Mouse (Mus musculus) liver, adult 2 months (tissue): ENCODE data around the gene Gh. TPM values are rescaled to one million over a fixed set of nuclear protein-coding genes. Genes with fewer than 3 reads are reported as not detected.

Experiments used
- DNase-seq: peaks from one replicate; pipeline ENCODE4 v3.0.0-alpha.2; 2011; ENCODE audit warnings: low read depth, low spot score; ENCODE audit errors: extremely low read depth
- H3K27ac ChIP-seq: fragments of 200-500 bp; replicated peaks from 2 replicates; pipeline ENCODE4 v1.5.1; 2012; ENCODE audit warnings: low read depth, mild to moderate bottlenecking, control low read depth, inconsistent platforms, low read length; ENCODE audit not compliant: insufficient read depth
- H3K27me3 ChIP-seq: fragments of 200-500 bp; 2 replicates; pipeline ENCODE4 v1.6.1; 2012; ENCODE audit warnings: mild to moderate bottlenecking, moderate library complexity, low read length, inconsistent platforms; ENCODE audit not compliant: control insufficient read depth, insufficient read depth
- H3K36me3 ChIP-seq: fragments of 200-500 bp; 2 replicates; pipeline ENCODE4 v1.6.1; 2012; ENCODE audit warnings: low read length, inconsistent platforms; ENCODE audit not compliant: control insufficient read depth, insufficient read depth
- H3K4me1 ChIP-seq: fragments of 200-500 bp; 2 replicates; pipeline ENCODE4 v1.6.1; 2011; ENCODE audit warnings: low read length; ENCODE audit not compliant: control insufficient read depth, insufficient read depth
- H3K4me3 ChIP-seq: fragments of 200-500 bp; 2 replicates; pipeline ENCODE4 v1.5.1; 2011; ENCODE audit warnings: low read depth, mild to moderate bottlenecking, control low read depth, low read length, moderate library complexity; ENCODE audit not compliant: insufficient read depth
- H3K79me2 ChIP-seq: fragments of 200-500 bp; 2 replicates; pipeline ENCODE4 v1.6.1; 2012; ENCODE audit warnings: inconsistent platforms, mild to moderate bottlenecking, low read length, moderate library complexity; ENCODE audit not compliant: control insufficient read depth, insufficient read depth
- H3K9ac ChIP-seq: fragments of 200-500 bp; 2 replicates; pipeline ENCODE4 v1.6.1; 2012; ENCODE audit warnings: low read depth, mild to moderate bottlenecking, control low read depth, inconsistent platforms, low read length
- CTCF ChIP-seq: fragments of 200-500 bp; IDR thresholded peaks from 2 replicates; pipeline ENCODE4 v1.5.1; 2011; ENCODE audit warnings: low read depth, low read length, control low read depth
- POLR2A ChIP-seq: fragments of 200-500 bp; IDR thresholded peaks from 2 replicates; pipeline ENCODE4 v1.6.1; 2011; ENCODE audit warnings: low read length, control low read depth; ENCODE audit not compliant: insufficient read depth; ENCODE audit errors: extremely low read depth
- WGBS: fragments of 180-500 bp; shearing (Covaris S2); methylation state at CpG from one replicate; pipeline ENCODE4 v1.1.7; 2018; 5-methylcytosine and 5-hydroxymethylcytosine counted together
- polyA plus RNA-seq: library from polyadenylated mRNA; depleted of rRNA; stranded (reverse); fragments of >200 nt; gene quantifications from 2 replicates; pipeline ENCODE4 v1.2.3, GENCODE M21; 2012
- total RNA-seq: library from RNA; depleted of rRNA; stranded (reverse); fragments of >200 nt; gene quantifications from 2 replicates; pipeline ENCODE4 v1.2.3, GENCODE M21; 2014

The Gh gene
- total and polyA plus RNA-seq, 2 experiments = not detected

DNA sequence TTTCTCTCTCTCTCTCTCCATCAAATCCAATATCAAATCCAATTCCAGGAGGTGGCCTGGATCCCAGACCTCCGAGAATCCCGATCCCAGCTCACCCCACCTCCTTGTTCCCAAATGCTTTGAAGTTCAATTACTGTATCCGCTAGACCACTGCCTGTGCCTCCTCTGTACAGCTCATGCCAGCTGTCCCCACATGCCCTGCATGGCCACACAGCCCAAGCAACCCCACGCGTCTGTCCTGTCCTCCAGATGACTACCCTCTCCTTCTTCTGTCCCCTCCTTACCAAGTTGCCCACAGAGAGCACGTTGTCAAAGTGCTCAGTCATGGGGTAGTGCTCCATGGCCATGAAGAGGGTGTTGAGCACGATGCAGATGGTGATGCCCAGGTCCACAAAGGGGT, 37.2 kb upstream of the Gh start:
- WGBS = 87% methylated on average over 7 of the region's 7 CpGs
- H3K4me1 ChIP-seq = no peaks in the 10 kb centered on the region
- TF ChIP-seq POLR2A (no peak), CTCF (no peak)
- no peak for DNase-seq
- H3K9ac ChIP-seq = no peak overlapping the region
- no peaks in the 10 kb centered on the region for H3K27me3 ChIP-seq
- no peak overlapping the region for H3K4me3 ChIP-seq
- no peaks in the 10 kb centered on the region for H3K36me3 ChIP-seq
- no peak overlapping the region for H3K27ac ChIP-seq
- no peaks in the 10 kb centered on the region for H3K79me2 ChIP-seq

DNA sequence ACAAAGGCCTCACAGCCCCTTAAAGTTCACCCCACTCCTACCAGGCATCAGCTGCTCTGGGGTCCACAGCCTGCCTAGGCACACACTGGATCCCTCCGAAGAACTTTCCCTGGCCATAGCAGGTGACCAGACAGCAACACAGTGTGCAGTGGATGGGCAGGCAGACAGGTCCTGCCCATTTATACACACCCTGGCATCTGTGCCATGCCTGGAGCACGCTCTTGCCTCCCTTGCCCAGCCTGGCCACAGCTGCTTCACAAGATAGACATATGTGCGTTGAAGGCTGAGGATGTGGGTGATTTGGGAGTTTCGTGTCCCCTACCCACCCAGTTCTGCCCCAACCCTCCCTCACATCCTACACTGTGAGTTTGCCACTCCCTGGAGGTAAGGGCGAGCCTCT, 36.4 kb upstream of the Gh start:
- 87% methylated on average over 5 of the region's 5 CpGs for WGBS
- TF ChIP-seq POLR2A = no peak
- no peak for TF ChIP-seq CTCF
- H3K4me3 ChIP-seq = no peak overlapping the region
- H3K36me3 ChIP-seq = no peaks in the 10 kb centered on the region
- H3K4me1 ChIP-seq = no peaks in the 10 kb centered on the region
- no peak overlapping the region for H3K9ac ChIP-seq
- no peak overlapping the region for H3K27ac ChIP-seq
- no peaks in the 10 kb centered on the region for H3K27me3 ChIP-seq
- DNase-seq = no peak
- no peaks in the 10 kb centered on the region for H3K79me2 ChIP-seq

DNA sequence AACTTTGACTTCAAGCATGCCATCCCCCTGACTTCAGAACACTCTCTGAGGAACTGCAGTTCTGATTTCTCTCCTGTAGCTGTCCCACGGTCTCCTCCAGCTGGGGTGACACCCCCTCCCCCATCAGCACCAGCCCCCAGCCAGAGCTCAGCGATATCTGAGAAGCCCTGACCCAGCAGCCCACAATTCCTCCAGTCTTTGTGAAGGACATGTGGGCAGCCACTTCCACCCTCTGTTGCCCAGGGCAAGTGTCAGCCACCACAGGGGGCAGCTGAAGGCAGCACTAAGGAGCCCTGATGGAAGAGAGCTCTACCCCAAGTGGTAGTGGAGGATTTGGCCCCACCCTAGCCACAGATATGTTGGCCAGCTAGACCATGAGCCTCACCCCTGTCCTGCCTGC, 32.4 kb upstream of the Gh start:
- Histone ChIP-seq H3K79me2 (no peaks in the 10 kb centered on the region), H3K36me3 (no peaks in the 10 kb centered on the region), H3K9ac (no peak overlapping the region), H3K27me3 (no peaks in the 10 kb centered on the region), H3K4me1 (no peaks in the 10 kb centered on the region), H3K27ac (no peak overlapping the region), H3K4me3 (no peak overlapping the region)
- DNase-seq = no peak
- 28% methylated on average over 2 of the region's 2 CpGs for WGBS
- TF ChIP-seq POLR2A = no peak
- no peak for TF ChIP-seq CTCF

DNA sequence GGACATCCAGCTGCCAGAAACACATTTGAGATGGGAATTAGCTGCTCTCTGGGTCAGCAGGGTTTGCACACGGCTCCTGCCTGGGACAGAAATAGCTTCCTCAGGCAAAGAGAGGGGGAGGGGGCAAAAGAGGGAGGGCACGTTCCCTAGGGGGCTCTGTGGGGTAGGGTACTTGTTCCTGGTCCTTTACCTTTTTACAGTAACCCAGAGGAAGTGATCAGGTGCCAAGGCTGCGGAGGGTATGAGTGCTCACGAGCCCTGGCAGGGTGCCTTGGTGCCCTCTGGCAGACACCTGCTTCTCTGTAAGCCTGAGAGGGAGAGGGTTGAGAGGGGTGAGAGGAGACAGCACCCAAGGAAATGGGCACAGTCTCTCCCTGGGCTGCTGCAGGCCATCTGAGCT, 30.8 kb upstream of the Gh start:
- TF ChIP-seq CTCF = no peak
- Histone ChIP-seq H3K27me3 (no peaks in the 10 kb centered on the region), H3K36me3 (no peaks in the 10 kb centered on the region), H3K4me3 (no peak overlapping the region), H3K27ac (no peak overlapping the region), H3K9ac (no peak overlapping the region), H3K79me2 (no peaks in the 10 kb centered on the region), H3K4me1 (no peaks in the 10 kb centered on the region)
- 51% methylated on average over 4 of the region's 4 CpGs for WGBS
- DNase-seq = no peak

DNA sequence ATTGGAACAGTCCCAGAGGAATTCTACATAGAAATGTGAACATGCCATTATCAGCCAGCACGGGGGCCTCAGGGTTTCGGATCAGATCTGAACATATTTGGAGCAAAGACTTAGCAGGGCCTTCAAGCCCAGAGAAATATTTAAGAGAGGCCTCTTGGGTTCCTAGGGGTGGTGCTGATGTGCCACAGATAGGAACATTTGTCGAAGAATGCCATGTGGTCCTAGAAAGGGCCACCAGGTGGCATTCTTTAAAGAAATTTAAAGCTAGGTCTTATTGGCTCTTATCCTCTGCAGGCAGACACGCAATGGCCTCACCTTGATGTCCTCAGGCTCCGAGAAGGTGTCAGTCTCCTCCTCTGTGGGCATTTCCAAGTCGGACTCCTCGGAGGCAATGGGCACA, 28.0 kb upstream of the Gh start:
- Histone ChIP-seq H3K27ac (no peak overlapping the region), H3K36me3 (no peaks in the 10 kb centered on the region), H3K9ac (no peak overlapping the region), H3K4me1 (no peaks in the 10 kb centered on the region), H3K79me2 (no peaks in the 10 kb centered on the region), H3K4me3 (no peak overlapping the region), H3K27me3 (no peaks in the 10 kb centered on the region)
- DNase-seq = peak; percentile 14
- 60% methylated on average over 7 of the region's 7 CpGs for WGBS
- no peak for TF ChIP-seq POLR2A
- TF ChIP-seq CTCF = no peak

DNA sequence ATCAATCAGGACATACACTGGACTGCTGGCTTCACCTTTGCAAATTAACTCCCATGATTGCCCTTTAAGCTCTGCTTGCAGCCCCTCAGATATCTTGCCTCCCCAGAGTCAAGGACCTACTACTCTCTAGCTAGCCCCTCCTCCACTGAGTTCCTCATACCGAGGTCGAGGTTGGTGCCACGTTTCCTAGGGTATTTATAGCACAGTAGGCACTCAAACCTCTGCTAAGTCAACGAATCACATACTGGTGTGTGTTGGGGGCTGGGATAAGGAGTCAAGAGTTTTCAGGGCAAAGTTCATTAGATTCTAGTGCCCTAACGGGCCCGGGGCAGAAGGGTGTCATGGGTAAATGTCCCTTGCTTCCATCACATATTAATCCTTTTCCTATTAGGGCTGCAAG, 27.5 kb upstream of the Gh start:
- 14% methylated on average over 6 of the region's 6 CpGs for WGBS
- H3K27me3 ChIP-seq = no peaks in the 10 kb centered on the region
- DNase-seq = no peak

More for the DNA sequence above, 27.5 kb upstream of the Gh start:
- Histone ChIP-seq H3K4me3 (no peak overlapping the region), H3K4me1 (no peaks in the 10 kb centered on the region), H3K9ac (no peak overlapping the region), H3K36me3 (no peaks in the 10 kb centered on the region), H3K27ac (no peak overlapping the region), H3K79me2 (no peaks in the 10 kb centered on the region)
- TF ChIP-seq POLR2A (no peak), CTCF (no peak)
